Mouse (Mus musculus) MEL (cell line): ENCODE data around the gene Vmp1. TPM values are rescaled to one million over a fixed set of nuclear protein-coding genes. Genes with fewer than 3 reads are reported as not detected.

Source experiments
- DNase-seq: peaks from one replicate; pipeline ENCODE4 v3.0.0; 2011; ENCODE audit warnings: low read depth, low spot score
- H3K27ac ChIP-seq: 2 replicates; pipeline ENCODE4 v1.5.1; 2012; ENCODE audit warnings: low read depth, mild to moderate bottlenecking, control low read depth, low read length, moderate library complexity; ENCODE audit not compliant: control insufficient read depth
- H3K27me3 ChIP-seq, 2 experiments: fragments of 150-350 bp in 1 of 2; sonication (generic) in 1 of 2; 2 replicates each; pipeline ENCODE4 v1.6.1; 2012; ENCODE audit warnings: low read length in 2 of 2, mild to moderate bottlenecking in 2 of 2, improper control_type of control experiment in 1 of 2, moderate library complexity in 1 of 2; ENCODE audit not compliant: insufficient read depth in 2 of 2, control insufficient read depth in 1 of 2
- H3K36me3 ChIP-seq, 2 experiments: 2 replicates each; pipeline ENCODE4 v1.6.1; 2012 to 2014; ENCODE audit warnings: low read length in 2 of 2, improper control_type of control experiment in 1 of 2, inconsistent platforms in 1 of 2, mild to moderate bottlenecking in 1 of 2; ENCODE audit not compliant: insufficient read depth in 2 of 2, control insufficient read depth in 1 of 2
- H3K4me1 ChIP-seq, 2 experiments: fragments of 150-350 bp in 1 of 2; sonication (generic) in 1 of 2; 2 replicates each; pipeline ENCODE4 v1.6.1; 2012; ENCODE audit warnings: low read length in 2 of 2, improper control_type of control experiment in 1 of 2, mild to moderate bottlenecking in 1 of 2; ENCODE audit not compliant: insufficient read depth in 2 of 2, control insufficient read depth in 1 of 2
- H3K4me3 ChIP-seq, 2 experiments: fragments of 150-350 bp in 1 of 2; sonication (generic) in 1 of 2; 2 replicates each; pipeline ENCODE4 v1.5.1; 2012; ENCODE audit warnings: low read depth in 2 of 2, low read length in 2 of 2, mild to moderate bottlenecking in 2 of 2, moderate library complexity in 2 of 2, control low read depth in 1 of 2, improper control_type of control experiment in 1 of 2; ENCODE audit not compliant: control insufficient read depth in 1 of 2, insufficient read depth in 1 of 2
- H3K79me2 ChIP-seq: 2 replicates; pipeline ENCODE4 v1.6.1; 2012; ENCODE audit warnings: mild to moderate bottlenecking, low read length, moderate library complexity; ENCODE audit not compliant: control insufficient read depth, poor library complexity, insufficient read depth
- H3K9ac ChIP-seq: 2 replicates; pipeline ENCODE4 v1.6.1; 2012; ENCODE audit warnings: low read depth, mild to moderate bottlenecking, control low read depth, low read length, moderate library complexity; ENCODE audit not compliant: control insufficient read depth, poor library complexity, severe bottlenecking
- H3K9me3 ChIP-seq: fragments of 150-350 bp; sonication (generic); replicated peaks from 2 replicates; pipeline ENCODE4 v1.6.1; 2012; ENCODE audit warnings: mild to moderate bottlenecking, low read length, improper control_type of control experiment, moderate library complexity; ENCODE audit not compliant: insufficient read depth
- BHLHE40 ChIP-seq: IDR thresholded peaks from 2 replicates; pipeline ENCODE4 v1.6.1; 2012; ENCODE audit warnings: low read depth, mild to moderate bottlenecking, inconsistent platforms, low read length, improper control_type of control experiment, borderline replicate concordance
- CHD1 ChIP-seq: IDR thresholded peaks from 2 replicates; pipeline ENCODE4 v1.6.1; 2012; ENCODE audit warnings: low read depth, mild to moderate bottlenecking, inconsistent platforms, low read length, improper control_type of control experiment
- CTCF ChIP-seq, 3 experiments: IDR thresholded peaks in 2 of 3; conservative IDR thresholded peaks in 1 of 3; 2 replicates each; pipeline ENCODE4 v1.5.1; 2011 to 2012; ENCODE audit warnings: low read length in 3 of 3, low read depth in 2 of 3, mild to moderate bottlenecking in 2 of 3, improper control_type of control experiment in 1 of 3, inconsistent platforms in 1 of 3, mixed read lengths in 1 of 3, moderate library complexity in 1 of 3; ENCODE audit not compliant: control insufficient read depth in 1 of 3, insufficient read depth in 1 of 3, poor library complexity in 1 of 3, severe bottlenecking in 1 of 3
- EP300 ChIP-seq, 2 experiments: IDR thresholded peaks; 2 replicates each; pipeline ENCODE4 v1.6.1; 2011; ENCODE audit warnings: improper control_type of control experiment in 2 of 2, low read length in 2 of 2, low read depth in 1 of 2, mild to moderate bottlenecking in 1 of 2
- ETS1 ChIP-seq: IDR thresholded peaks from 2 replicates; pipeline ENCODE4 v1.6.1; 2012; ENCODE audit warnings: low read depth, mild to moderate bottlenecking, inconsistent platforms, low read length, improper control_type of control experiment, moderate library complexity
- GATA1 ChIP-seq: IDR thresholded peaks from 2 replicates; pipeline ENCODE4 v1.6.1; 2011; ENCODE audit warnings: low read depth, low read length, improper control_type of control experiment
- MAFK ChIP-seq: IDR thresholded peaks from 2 replicates; pipeline ENCODE4 v1.6.1; 2011; ENCODE audit warnings: low read depth, mild to moderate bottlenecking, low read length, improper control_type of control experiment, borderline replicate concordance
- MAZ ChIP-seq: IDR thresholded peaks from 2 replicates; pipeline ENCODE4 v1.6.1; 2012; ENCODE audit warnings: low read depth, mild to moderate bottlenecking, inconsistent platforms, low read length, improper control_type of control experiment
- MEF2A ChIP-seq: IDR thresholded peaks from 2 replicates; pipeline ENCODE4 v1.6.1; 2014; ENCODE audit warnings: low read depth, mild to moderate bottlenecking, inconsistent platforms, low read length, improper control_type of control experiment; ENCODE audit not compliant: poor library complexity, insufficient replicate concordance, severe bottlenecking; ENCODE audit errors: extremely low read depth
- NELFE ChIP-seq: IDR thresholded peaks from 2 replicates; pipeline ENCODE4 v1.6.1; 2011; ENCODE audit warnings: low read depth, low read length, improper control_type of control experiment
- NRF1 ChIP-seq: IDR thresholded peaks from 2 replicates; pipeline ENCODE4 v1.6.1; 2014; ENCODE audit warnings: low read depth, mild to moderate bottlenecking, inconsistent platforms, low read length, improper control_type of control experiment, moderate library complexity; ENCODE audit not compliant: poor library complexity, insufficient read depth, severe bottlenecking
- POLR2AphosphoS5 ChIP-seq: IDR thresholded peaks from 2 replicates; pipeline ENCODE4 v1.6.1; 2012; ENCODE audit warnings: low read depth, borderline replicate concordance, mild to moderate bottlenecking, inconsistent platforms, low read length, moderate library complexity, mixed read lengths
- RCOR1 ChIP-seq: IDR thresholded peaks from 2 replicates; pipeline ENCODE4 v1.6.1; 2012; ENCODE audit warnings: low read depth, mild to moderate bottlenecking, inconsistent platforms, low read length, improper control_type of control experiment
- SIN3A ChIP-seq: IDR thresholded peaks from 2 replicates; pipeline ENCODE4 v1.6.1; 2012; ENCODE audit warnings: low read length, improper control_type of control experiment, inconsistent platforms
- SMC3 ChIP-seq: IDR thresholded peaks from 2 replicates; pipeline ENCODE4 v1.6.1; 2011; ENCODE audit warnings: low read depth, low read length, improper control_type of control experiment
- TAL1 ChIP-seq: IDR thresholded peaks from 2 replicates; pipeline ENCODE4 v1.6.1; 2012; ENCODE audit warnings: mild to moderate bottlenecking, inconsistent platforms, low read length, moderate library complexity, mixed read lengths
- UBTF ChIP-seq: IDR thresholded peaks from 2 replicates; pipeline ENCODE4 v1.6.1; 2012; ENCODE audit warnings: low read depth, mild to moderate bottlenecking, inconsistent platforms, low read length, improper control_type of control experiment, moderate library complexity, borderline replicate concordance; ENCODE audit not compliant: insufficient read depth
- USF1 ChIP-seq: IDR thresholded peaks from 2 replicates; pipeline ENCODE4 v1.6.1; 2014; ENCODE audit warnings: low read depth, mild to moderate bottlenecking, inconsistent platforms, low read length, improper control_type of control experiment, moderate library complexity
- USF2 ChIP-seq, 2 experiments: IDR thresholded peaks; 2 replicates each; pipeline ENCODE4 v1.6.1; 2011 to 2012; ENCODE audit warnings: improper control_type of control experiment in 2 of 2, low read length in 2 of 2, borderline replicate concordance in 1 of 2, inconsistent platforms in 1 of 2, low read depth in 1 of 2, mild to moderate bottlenecking in 1 of 2; ENCODE audit not compliant: insufficient read depth in 1 of 2
- ZKSCAN1 ChIP-seq: IDR thresholded peaks from 2 replicates; pipeline ENCODE4 v1.6.1; 2012; ENCODE audit warnings: low read depth, mild to moderate bottlenecking, inconsistent platforms, low read length, improper control_type of control experiment, moderate library complexity
- ZNF384 ChIP-seq: IDR thresholded peaks from 2 replicates; pipeline ENCODE4 v1.6.1; 2012; ENCODE audit warnings: low read depth, mild to moderate bottlenecking, inconsistent platforms, low read length, improper control_type of control experiment
- polyA plus RNA-seq, 2 experiments: library from polyadenylated mRNA; stranded (reverse) in 1 of 2; unstranded in 1 of 2; fragments of >175 nt in 1 of 2; fragments of >200 nt in 1 of 2; gene quantifications; 2 replicates each; pipeline versions ENCODE4 v1.2.1 to v1.2.4; 2012; ENCODE audit warnings: low replicate concordance in 2 of 2, low read depth in 1 of 2; ENCODE audit not compliant: insufficient read length in 2 of 2, insufficient read depth in 1 of 2, missing spikeins in 1 of 2
- total RNA-seq: library from RNA; depleted of rRNA; stranded (reverse); fragments of 300-350 nt; gene quantifications from 2 replicates; pipeline ENCODE4 v1.2.3, GENCODE M21; 2012

Vmp1 gene
- total and polyA plus RNA-seq, 3 experiments, result 61.8 to 94.9 TPM; not detected in 1

DNA sequence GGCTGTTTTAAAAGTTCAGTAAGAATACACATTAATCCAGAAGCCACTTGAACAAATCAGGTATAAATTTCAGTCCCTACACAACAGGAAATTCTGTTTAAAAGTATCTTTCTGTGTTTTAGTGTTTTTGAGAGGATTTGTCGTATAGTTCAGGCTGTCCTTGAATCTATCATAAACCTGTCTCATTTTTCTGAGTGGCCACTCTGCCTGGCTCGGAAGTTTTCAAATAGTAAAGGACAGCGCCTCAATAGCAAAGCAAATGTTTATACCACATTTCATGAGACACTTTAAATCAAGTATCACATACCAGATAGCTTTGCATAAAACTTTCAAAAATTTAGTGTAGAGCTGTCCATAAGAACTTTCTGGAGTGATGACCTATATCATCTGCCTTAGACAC, 34.7 kb upstream of the Vmp1 start:
- no peaks in the 10 kb centered on the region for H3K27me3 ChIP-seq
- H3K4me3 ChIP-seq, result no peak overlapping the region
- H3K4me1 ChIP-seq, result peaks cover 4 to 23% of the 10 kb centered on the region in 2 experiments; a peak in 3 of 4 replicates
- DNase-seq, result no peak
- H3K79me2 ChIP-seq, result peaks cover 3% of the 10 kb centered on the region; the same call in 1 of the 2 replicates
- H3K27ac ChIP-seq, result no peak overlapping the region
- TF ChIP-seq BHLHE40, result no peak
- TF ChIP-seq GATA1, result no peak
- TF ChIP-seq USF1, result no peak
- TF ChIP-seq SMC3, result no peak
- TF ChIP-seq POLR2AphosphoS5, result no peak
- TF ChIP-seq SIN3A, result 0 out of 2 replicates have a peak, but pooled peaks have one; percentile 1
- no peak overlapping the region for H3K9ac ChIP-seq
- peaks cover 32 to 82% of the 10 kb centered on the region in 2 experiments for H3K36me3 ChIP-seq
- H3K9me3 ChIP-seq, result no peaks in the 10 kb centered on the region

DNA sequence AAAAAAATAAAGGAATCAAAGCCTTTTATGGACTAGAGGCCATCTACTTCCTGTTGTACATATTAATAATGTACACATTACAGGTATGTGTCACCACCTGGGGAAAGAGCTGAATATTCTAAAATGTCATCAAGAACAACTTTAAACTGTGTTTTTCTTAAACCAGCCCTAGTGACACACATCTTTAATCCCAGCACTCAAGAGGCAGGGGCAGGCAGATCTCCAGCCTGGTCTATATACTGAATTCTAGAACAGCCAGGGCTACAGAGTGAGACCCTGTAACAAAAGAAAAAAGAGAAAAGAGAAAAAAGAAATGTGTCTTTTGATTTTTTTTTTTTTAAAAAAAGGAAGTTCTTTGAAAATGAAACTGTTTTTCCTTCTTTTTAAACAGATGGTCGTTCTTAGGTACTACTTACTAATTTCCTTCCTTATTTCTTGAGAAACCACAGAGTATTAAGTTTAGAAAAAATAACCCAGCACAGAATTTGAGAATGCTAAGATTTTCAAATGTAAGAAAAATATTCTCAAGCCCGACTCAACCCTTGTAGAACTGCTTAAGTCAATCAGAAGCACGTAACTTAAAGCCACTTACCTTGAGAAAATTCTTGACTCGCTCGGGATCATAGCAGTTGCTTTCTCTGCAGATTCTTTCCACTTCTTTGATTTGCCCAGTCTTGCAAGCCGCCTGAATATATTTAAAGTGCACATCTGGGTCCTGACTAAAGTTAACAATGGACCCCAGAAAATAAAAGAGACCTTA, 33.9 kb upstream of the Vmp1 start:
- Histone ChIP-seq H3K36me3 (peaks cover 32 to 80% of the 10 kb centered on the region in 2 experiments), H3K27ac (peak overlapping the region; percentile 43; the same call in 1 of the 2 replicates), H3K9me3 (no peaks in the 10 kb centered on the region), H3K4me3 (0 out of 4 replicates have a peak overlapping the region, but pooled peaks of 1 of the 2 experiments have one; percentile 0), H3K27me3 (no peaks in the 10 kb centered on the region), H3K79me2 (peaks cover 3% of the 10 kb centered on the region; the same call in 1 of the 2 replicates), H3K4me1 (peaks cover 4 to 23% of the 10 kb centered on the region in 2 experiments; a peak in 3 of 4 replicates), H3K9ac (peak overlapping the region; percentile 9; the same call in 1 of the 2 replicates)
- DNase-seq, result peak; percentile 48
- TF ChIP-seq MAZ, result no peak
- peak; percentile 82 for TF ChIP-seq ZNF384
- no peak for TF ChIP-seq RCOR1
- 0 out of 2 replicates have a peak, but pooled peaks have one; percentile 1 for TF ChIP-seq SIN3A
- peak; percentile 73 for TF ChIP-seq ETS1
- no peak for TF ChIP-seq USF2 (IDR thresholded peaks at IDR 0.05; ENCODE audit: borderline replicate concordance in 1 of 2, insufficient read depth in 1 of 2, low read depth in 1 of 2, low read length in 2 of 2)

DNA sequence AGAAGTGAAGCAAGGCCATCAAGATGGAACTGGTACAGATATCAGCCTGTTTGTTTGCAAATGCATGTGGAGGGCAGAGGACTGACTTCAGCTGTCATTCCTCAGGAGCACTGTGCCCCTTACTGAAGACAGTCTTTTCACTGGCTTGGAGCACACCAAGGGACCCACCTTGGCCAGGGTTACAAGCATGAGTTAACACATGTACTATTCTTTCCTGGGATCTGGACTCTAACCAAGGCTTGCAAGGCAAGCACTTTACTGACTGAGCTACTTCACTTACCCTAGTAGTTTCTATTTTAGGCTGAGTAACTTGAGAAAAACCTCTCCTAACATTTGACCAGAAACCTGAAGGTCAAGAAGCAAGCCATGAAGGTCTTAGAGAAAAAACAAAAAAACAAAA, 31.0 kb upstream of the Vmp1 start:
- peaks cover 32 to 81% of the 10 kb centered on the region in 2 experiments for H3K36me3 ChIP-seq
- H3K27me3 ChIP-seq, result no peaks in the 10 kb centered on the region
- H3K4me1 ChIP-seq, result peaks cover 4 to 23% of the 10 kb centered on the region in 2 experiments; a peak in 3 of 4 replicates
- H3K27ac ChIP-seq, result no peak overlapping the region
- H3K79me2 ChIP-seq, result peaks cover 3% of the 10 kb centered on the region; the same call in 1 of the 2 replicates
- no peak overlapping the region for H3K9ac ChIP-seq
- no peak overlapping the region for H3K4me3 ChIP-seq
- DNase-seq, result no peak
- H3K9me3 ChIP-seq, result no peaks in the 10 kb centered on the region
- TF ChIP-seq EP300 (IDR thresholded peaks at IDR 0.05; ENCODE audit: low read depth in 1 of 2, low read length in 2 of 2), result no peak
- TF ChIP-seq ZKSCAN1, result no peak
- no peak for TF ChIP-seq UBTF
- TF ChIP-seq CHD1, result no peak
- TF ChIP-seq GATA1, result no peak
- no peak for TF ChIP-seq MEF2A
- no peak for TF ChIP-seq NRF1
- TF ChIP-seq TAL1, result no peak
- no peak for TF ChIP-seq MAFK
- TF ChIP-seq SIN3A, result no peak
- TF ChIP-seq NELFE, result no peak
- TF ChIP-seq CTCF (IDR thresholded peaks at IDR 0.05 in 2 of 3, conservative IDR thresholded peaks at IDR 0.05 in 1 of 3; ENCODE audit: control insufficient read depth in 1 of 3, insufficient read depth in 1 of 3, low read depth in 2 of 3, low read length in 3 of 3, poor library complexity in 1 of 3, severe bottlenecking in 1 of 3), result no peak
